Mouse (Mus musculus): Measurements from ENCODE around the gene Aldh4a1. TPM values are rescaled to one million over a fixed set of nuclear protein-coding genes. Genes with fewer than 3 reads are reported as not detected.

The Aldh4a1 gene
- polyA plus RNA-seq, 1 experiment, result 12.3 TPM

DNA sequence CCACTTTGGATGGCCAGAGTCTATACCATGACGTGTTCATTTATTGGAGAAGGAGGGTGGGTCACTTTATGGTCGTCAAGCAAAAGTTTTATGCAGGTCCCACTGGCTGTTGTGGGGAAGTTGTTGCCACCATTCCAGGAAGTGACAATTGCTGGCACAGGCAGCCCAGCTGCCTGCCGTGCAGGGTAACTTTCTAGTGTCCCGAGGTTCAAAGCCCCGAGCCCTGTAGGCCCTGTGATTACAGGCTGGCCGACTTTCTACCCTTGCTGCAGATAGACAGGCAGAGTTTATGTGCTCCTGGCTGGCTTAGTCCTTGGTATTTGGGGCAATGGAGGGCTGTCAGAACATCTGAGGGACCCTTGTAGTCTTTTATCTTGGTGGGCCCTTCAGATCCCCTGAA is 43.2 kb upstream of the Aldh4a1 start:
- Histone ChIP-seq H3K4me1 (peaks cover 20% of the 10 kb centered on the region), H3K4me3 (replicated peaks) (no peak overlapping the region), H3K27me3 (replicated peaks) (peaks cover 98% of the 10 kb centered on the region), H3K9me3 (no peaks in the 10 kb centered on the region), H3K36me3 (replicated peaks; ENCODE audit: low read length) (no peaks in the 10 kb centered on the region)
- TF ChIP-seq GATA1 (IDR thresholded peaks at IDR 0.05; ENCODE audit: borderline replicate concordance, low read length), result no peak
- TF ChIP-seq FLI1 (IDR thresholded peaks at IDR 0.05; ENCODE audit: low read length), result no peak

DNA sequence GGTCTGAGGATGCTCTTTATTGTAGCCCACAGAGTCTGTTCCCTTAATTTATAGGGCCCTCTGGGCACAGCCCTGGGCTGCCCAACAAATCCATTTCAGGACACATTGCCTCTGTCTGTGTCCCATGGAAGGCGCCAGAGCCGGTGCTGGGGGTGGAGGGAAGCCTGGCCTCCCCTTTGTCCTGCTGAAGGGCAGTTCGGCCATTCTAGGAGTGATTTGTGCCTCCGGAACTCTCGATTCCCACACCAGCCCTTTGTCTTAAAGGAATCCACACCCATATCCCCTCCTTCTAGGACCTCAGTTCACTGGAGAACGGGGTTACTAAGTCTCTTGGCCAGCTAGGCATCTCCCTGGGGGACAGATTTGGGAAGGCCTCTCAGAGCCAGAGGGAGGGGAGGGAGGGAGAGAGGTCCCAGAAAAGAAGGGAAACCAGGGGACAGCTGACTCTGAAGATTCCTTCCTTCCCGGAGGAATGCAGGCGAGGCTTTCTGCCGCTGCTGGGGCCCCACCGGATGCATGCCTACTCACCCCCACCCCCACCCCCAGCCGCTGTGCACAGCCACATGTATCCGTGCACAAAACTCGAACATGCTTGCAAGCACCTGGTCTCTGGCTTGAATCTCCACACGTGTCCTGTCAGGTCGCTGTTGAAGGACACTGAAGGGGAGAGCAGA is 41.9 kb upstream of the Aldh4a1 start:
- H3K4me1 ChIP-seq, result peaks cover 7% of the 10 kb centered on the region; the same call in 1 of the 2 replicates
- peaks cover 96% of the 10 kb centered on the region for H3K27me3 ChIP-seq (replicated peaks)
- no peak overlapping the region for H3K4me3 ChIP-seq (replicated peaks)
- H3K9me3 ChIP-seq, result no peaks in the 10 kb centered on the region
- TF ChIP-seq FLI1 (IDR thresholded peaks at IDR 0.05; ENCODE audit: low read length), result no peak
- TF ChIP-seq GATA1 (IDR thresholded peaks at IDR 0.05; ENCODE audit: borderline replicate concordance, low read length), result no peak
- no peaks in the 10 kb centered on the region for H3K36me3 ChIP-seq (replicated peaks; ENCODE audit: low read length)

DNA sequence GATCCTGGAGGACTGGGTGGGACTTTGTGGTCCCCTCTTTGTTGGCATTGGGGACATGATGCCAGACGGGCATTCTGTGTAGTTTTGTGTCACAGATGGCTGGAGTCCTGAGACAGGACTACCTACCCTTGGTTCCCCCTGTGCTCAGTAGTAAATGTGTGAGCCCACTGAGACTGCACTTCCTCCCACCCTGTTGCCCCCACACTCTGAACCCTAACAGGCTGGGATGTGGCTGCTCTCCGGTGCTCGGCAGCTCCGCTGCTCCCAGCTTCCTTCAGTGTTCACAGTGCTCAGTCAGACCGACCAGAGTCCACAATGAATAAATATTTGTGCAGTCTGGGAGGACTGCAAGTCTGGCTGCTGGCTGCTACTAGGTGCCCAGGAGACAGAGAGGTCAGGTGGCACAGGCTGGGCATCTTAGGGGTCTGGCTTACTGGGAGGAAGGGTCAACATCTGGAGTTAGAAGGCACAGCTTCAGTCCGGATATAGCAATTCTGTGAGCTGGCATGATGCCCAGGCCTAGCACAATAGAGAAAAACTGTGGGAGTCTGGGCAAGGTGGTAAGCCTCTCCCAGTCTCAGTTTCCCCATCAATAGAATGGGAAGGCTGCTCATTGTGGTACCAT is 41.1 kb upstream of the Aldh4a1 start:
- no peaks in the 10 kb centered on the region for H3K9me3 ChIP-seq
- H3K27me3 ChIP-seq (replicated peaks), result peaks cover 95% of the 10 kb centered on the region
- no peak for TF ChIP-seq GATA1 (IDR thresholded peaks at IDR 0.05; ENCODE audit: borderline replicate concordance, low read length)
- peaks cover 9% of the 10 kb centered on the region; the same call in 1 of the 2 replicates for H3K4me1 ChIP-seq
- no peak overlapping the region for H3K4me3 ChIP-seq (replicated peaks)
- no peaks in the 10 kb centered on the region for H3K36me3 ChIP-seq (replicated peaks; ENCODE audit: low read length)

DNA sequence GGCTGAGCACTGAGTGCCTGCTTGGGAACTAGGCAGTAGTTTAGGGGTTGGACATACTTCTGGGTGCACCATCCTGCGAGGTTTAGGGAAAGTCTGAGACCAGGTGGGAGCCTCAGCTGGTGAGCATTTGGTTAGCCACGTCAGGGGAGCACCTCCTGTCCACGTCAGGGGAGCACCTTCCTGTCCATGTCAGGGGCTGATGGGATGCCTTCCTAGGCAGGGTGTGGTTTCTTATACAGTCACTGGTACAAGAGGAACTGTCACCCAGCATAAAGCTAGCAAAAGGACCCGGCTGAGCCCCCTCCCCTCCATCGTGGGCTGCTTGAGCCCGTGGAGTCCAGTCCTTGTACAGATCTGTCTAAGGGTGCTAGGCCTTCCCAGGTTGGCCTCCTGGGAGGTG is 40.3 kb upstream of the Aldh4a1 start:
- no peak for TF ChIP-seq GATA1 (IDR thresholded peaks at IDR 0.05; ENCODE audit: borderline replicate concordance, low read length)
- no peak for TF ChIP-seq FLI1 (IDR thresholded peaks at IDR 0.05; ENCODE audit: low read length)
- Histone ChIP-seq H3K4me1 (peaks cover 9% of the 10 kb centered on the region; the same call in 1 of the 2 replicates), H3K9me3 (no peaks in the 10 kb centered on the region), H3K36me3 (replicated peaks; ENCODE audit: low read length) (no peaks in the 10 kb centered on the region), H3K4me3 (replicated peaks) (no peak overlapping the region), H3K27me3 (replicated peaks) (peaks cover 93% of the 10 kb centered on the region)

DNA sequence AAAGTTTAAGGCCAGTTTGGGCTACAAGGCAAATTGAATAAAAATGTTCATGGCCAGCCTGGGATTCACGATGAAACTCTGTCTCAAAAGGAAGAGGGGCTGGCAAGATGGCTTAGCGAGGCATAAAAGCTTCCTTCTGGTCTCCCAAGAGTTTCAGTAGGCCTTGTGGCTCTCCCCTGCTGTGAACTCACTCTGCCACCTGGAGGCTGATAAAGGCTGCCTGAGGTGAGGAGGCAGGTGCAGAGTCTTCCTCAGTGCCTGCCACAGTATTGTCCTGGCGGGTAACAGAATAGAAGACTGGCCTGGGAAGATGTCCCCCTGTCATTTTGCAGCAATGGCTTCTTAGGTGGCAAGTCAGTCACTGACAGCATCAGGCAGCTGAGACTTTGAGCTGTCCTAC is 39.8 kb upstream of the Aldh4a1 start:
- no peaks in the 10 kb centered on the region for H3K9me3 ChIP-seq
- peaks cover 94% of the 10 kb centered on the region for H3K27me3 ChIP-seq (replicated peaks)
- H3K36me3 ChIP-seq (replicated peaks; ENCODE audit: low read length), result no peaks in the 10 kb centered on the region
- TF ChIP-seq GATA1 (IDR thresholded peaks at IDR 0.05; ENCODE audit: borderline replicate concordance, low read length) (no peak), FLI1 (IDR thresholded peaks at IDR 0.05; ENCODE audit: low read length) (no peak)
- H3K4me1 ChIP-seq, result peaks cover 9% of the 10 kb centered on the region; the same call in 1 of the 2 replicates
- no peak overlapping the region for H3K4me3 ChIP-seq (replicated peaks)

DNA sequence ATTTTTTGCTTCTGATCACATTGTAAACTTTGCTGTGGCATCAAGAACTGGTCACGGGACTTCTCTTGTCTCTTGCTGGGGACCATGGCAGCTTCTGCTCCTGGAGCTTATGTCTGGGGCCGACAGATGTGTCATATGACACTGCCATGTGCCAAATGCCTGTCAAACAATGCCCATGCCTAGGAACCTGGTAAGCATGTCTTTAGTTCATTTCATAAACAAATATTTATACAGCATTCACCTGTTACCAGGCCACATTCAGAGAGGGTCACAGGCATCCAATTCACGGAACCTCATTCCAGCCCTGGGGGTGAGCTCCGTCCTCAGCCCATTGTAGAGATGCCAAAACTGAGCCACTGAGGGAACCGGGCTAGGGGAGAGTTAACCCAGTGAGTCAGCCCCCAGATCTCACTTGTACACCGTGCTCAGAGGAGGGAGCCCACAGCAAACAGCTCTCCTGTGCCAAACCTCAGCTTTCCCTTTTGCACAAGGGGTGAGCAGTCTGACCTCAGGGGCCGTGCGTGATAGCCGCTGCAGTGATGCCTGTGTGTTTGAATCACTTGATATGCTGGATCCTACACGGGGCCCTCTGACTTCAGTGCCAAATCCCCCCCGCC is 38.9 kb upstream of the Aldh4a1 start:
- H3K9me3 ChIP-seq, result no peaks in the 10 kb centered on the region
- TF ChIP-seq GATA1 (IDR thresholded peaks at IDR 0.05; ENCODE audit: borderline replicate concordance, low read length) (no peak), FLI1 (IDR thresholded peaks at IDR 0.05; ENCODE audit: low read length) (no peak)
- H3K27me3 ChIP-seq (replicated peaks), result peaks cover 91% of the 10 kb centered on the region
- no peak overlapping the region for H3K4me3 ChIP-seq (replicated peaks)
- H3K36me3 ChIP-seq (replicated peaks; ENCODE audit: low read length), result no peaks in the 10 kb centered on the region
- H3K4me1 ChIP-seq, result peaks cover 9% of the 10 kb centered on the region; the same call in 1 of the 2 replicates

DNA sequence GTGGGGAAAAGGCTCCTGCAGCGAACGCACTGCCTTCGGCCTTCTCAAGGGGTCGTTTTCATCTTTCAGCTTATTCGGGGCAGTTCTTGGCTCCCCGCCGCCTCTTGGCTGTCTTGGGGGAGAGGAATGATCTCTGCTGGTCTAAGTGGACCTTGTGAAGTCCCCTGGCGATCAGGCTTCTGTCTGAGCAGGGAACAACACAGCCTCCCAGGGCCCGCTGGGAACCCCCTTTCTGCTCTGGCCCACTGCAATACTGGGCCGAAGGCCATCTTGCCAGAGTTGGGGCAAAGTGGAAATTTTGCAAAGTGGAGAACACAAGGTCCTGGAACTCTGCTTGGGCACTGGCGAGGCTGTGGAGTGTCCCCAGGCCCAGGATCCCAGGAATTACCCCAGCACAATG is 38.0 kb upstream of the Aldh4a1 start:
- TF ChIP-seq FLI1 (IDR thresholded peaks at IDR 0.05; ENCODE audit: low read length) (no peak), GATA1 (IDR thresholded peaks at IDR 0.05; ENCODE audit: borderline replicate concordance, low read length) (no peak)
- H3K36me3 ChIP-seq (replicated peaks; ENCODE audit: low read length), result no peaks in the 10 kb centered on the region
- H3K9me3 ChIP-seq, result no peaks in the 10 kb centered on the region
- no peak overlapping the region for H3K4me3 ChIP-seq (replicated peaks)
- peaks cover 9% of the 10 kb centered on the region; the same call in 1 of the 2 replicates for H3K4me1 ChIP-seq
- H3K27me3 ChIP-seq (replicated peaks), result peaks cover 86% of the 10 kb centered on the region

DNA sequence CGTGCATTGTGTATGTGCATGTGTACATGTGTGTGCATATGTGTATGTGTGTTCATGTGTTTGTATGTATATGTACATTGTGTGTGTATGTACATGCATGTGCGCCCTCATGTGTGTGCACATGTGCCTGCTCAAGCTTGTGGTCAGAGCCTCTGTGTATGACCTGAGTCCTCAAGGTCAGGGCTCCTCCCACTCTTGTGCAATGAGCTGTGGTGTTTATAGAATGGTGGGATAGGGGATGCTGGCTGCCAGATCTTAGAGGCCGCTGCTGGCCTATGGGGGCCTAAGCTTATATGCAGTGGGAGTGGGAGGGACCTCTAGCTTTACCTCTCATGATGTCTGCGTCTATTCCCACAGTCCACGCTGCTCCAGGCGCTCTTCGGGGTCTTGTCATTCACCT is 37.0 kb upstream of the Aldh4a1 start:
- no peaks in the 10 kb centered on the region for H3K36me3 ChIP-seq (replicated peaks; ENCODE audit: low read length)
- H3K27me3 ChIP-seq (replicated peaks), result peaks cover 86% of the 10 kb centered on the region
- H3K4me3 ChIP-seq (replicated peaks), result peak overlapping the region; percentile 15
- peaks cover 9% of the 10 kb centered on the region; the same call in 1 of the 2 replicates for H3K4me1 ChIP-seq
- no peaks in the 10 kb centered on the region for H3K9me3 ChIP-seq
- TF ChIP-seq GATA1 (IDR thresholded peaks at IDR 0.05; ENCODE audit: borderline replicate concordance, low read length) (no peak), FLI1 (IDR thresholded peaks at IDR 0.05; ENCODE audit: low read length) (no peak)

DNA sequence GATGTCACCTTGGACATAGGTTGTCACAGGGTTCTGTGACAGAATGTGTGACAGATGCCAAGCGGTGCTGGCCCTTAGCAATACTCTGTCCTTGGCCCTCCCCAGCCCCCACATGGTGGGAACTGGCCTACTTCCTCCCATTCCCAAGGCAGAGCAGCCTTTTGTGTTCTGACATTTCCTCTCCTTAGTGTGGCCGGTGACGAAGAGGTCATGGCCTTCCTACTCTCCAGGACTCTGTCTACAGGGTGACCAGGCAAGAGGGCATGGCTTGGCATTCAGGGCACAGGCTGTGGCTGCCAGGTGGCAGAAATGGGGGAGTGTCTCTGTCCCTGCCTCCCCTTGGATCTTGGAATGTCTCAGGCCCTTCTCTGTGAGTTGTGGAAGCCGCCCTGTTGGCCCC is 35.3 kb upstream of the Aldh4a1 start:
- 0 out of 2 replicates have a peak, but pooled peaks cover 3% of the 10 kb centered on the region for H3K4me1 ChIP-seq
- no peaks in the 10 kb centered on the region for H3K9me3 ChIP-seq
- no peaks in the 10 kb centered on the region for H3K36me3 ChIP-seq (replicated peaks; ENCODE audit: low read length)
- peaks cover 85% of the 10 kb centered on the region for H3K27me3 ChIP-seq (replicated peaks)
- TF ChIP-seq FLI1 (IDR thresholded peaks at IDR 0.05; ENCODE audit: low read length), result no peak
- no peak for TF ChIP-seq GATA1 (IDR thresholded peaks at IDR 0.05; ENCODE audit: borderline replicate concordance, low read length)
- H3K4me3 ChIP-seq (replicated peaks), result no peak overlapping the region

DNA sequence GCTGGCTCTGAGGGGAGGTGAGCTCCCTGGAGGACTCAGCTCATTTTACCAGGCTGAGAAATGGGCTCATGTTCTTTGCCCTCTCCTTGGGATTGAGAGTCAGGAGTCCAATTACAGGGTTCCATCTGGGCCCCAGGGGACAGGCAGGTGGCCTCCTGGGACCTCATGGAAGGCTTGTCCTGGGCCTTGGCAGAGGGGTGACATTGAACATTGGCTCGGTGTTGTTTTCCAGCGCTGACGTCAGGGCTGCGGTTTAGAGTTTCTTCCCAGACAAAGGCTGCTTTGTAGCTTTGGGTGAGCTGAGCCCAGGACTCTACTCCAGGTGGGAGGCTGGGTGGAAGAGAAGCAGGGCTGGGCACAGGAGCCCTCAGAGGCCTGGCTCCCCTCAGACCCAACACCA is 34.9 kb upstream of the Aldh4a1 start:
- H3K4me3 ChIP-seq (replicated peaks), result no peak overlapping the region
- TF ChIP-seq FLI1 (IDR thresholded peaks at IDR 0.05; ENCODE audit: low read length) (no peak), GATA1 (IDR thresholded peaks at IDR 0.05; ENCODE audit: borderline replicate concordance, low read length) (no peak)
- H3K4me1 ChIP-seq, result 0 out of 2 replicates have a peak, but pooled peaks cover 3% of the 10 kb centered on the region
- H3K9me3 ChIP-seq, result no peaks in the 10 kb centered on the region
- no peaks in the 10 kb centered on the region for H3K36me3 ChIP-seq (replicated peaks; ENCODE audit: low read length)
- H3K27me3 ChIP-seq (replicated peaks), result peaks cover 83% of the 10 kb centered on the region

All from megakaryocyte, embryonic 14.5 days (primary cell).